Mouse (Mus musculus) small intestine, adult 2 months (tissue): ENCODE measurements around the gene Rgsl1.

Source experiments
- CTCF ChIP-seq: fragments of 200-500 bp; IDR thresholded peaks from 2 replicates; pipeline ENCODE4 v1.5.1; 2012; ENCODE audit warnings: low read depth, mild to moderate bottlenecking, control low read depth, inconsistent platforms, low read length, moderate library complexity, mixed read lengths; ENCODE audit not compliant: insufficient replicate concordance, insufficient read length; ENCODE audit errors: extremely low read depth
- POLR2A ChIP-seq: fragments of 200-500 bp; IDR thresholded peaks from 2 replicates; pipeline ENCODE4 v1.6.1; 2012; ENCODE audit warnings: low read depth, mild to moderate bottlenecking, control low read depth, inconsistent platforms, low read length, moderate library complexity

- no peak for TF ChIP-seq POLR2A
- TF ChIP-seq CTCF = no peak
Observed at GRCm38 (mm10) chr1:153814278-153814677, 29.7 kb downstream of the Rgsl1 start.
